Mouse (Mus musculus) midbrain, postnatal 0 days (tissue): Measurements from ENCODE around the gene Vmac. TPM values are rescaled to one million over a fixed set of nuclear protein-coding genes. Genes with fewer than 3 reads are reported as not detected.

Experiments
- ATAC-seq: fragments of 200-750 bp; cut with Nextera tagmentation; 2 replicates; pipeline ENCODE4 v1.8.0; 2017; ENCODE audit warnings: moderate number of reproducible peaks, mild to moderate bottlenecking, moderate TSS enrichment, moderate library complexity; ENCODE audit not compliant: low FRiP score
- DNase-seq: peaks from one replicate; pipeline ENCODE4 v3.0.0-alpha.2; 2015; ENCODE audit warnings: low spot score
- H3K27ac ChIP-seq: fragments of 300-500 bp; sonication (generic); 2 replicates; pipeline ENCODE4 v1.5.1; 2014; ENCODE audit warnings: low read depth, mild to moderate bottlenecking, low read length, mixed read lengths
- H3K27me3 ChIP-seq: fragments of 300-500 bp; sonication (generic); 2 replicates; pipeline ENCODE4 v1.6.1; 2014; ENCODE audit warnings: low read length, control low read depth, mixed read lengths; ENCODE audit not compliant: insufficient read depth
- H3K36me3 ChIP-seq: fragments of 300-500 bp; sonication (generic); 2 replicates; pipeline ENCODE4 v1.6.1; 2014; ENCODE audit warnings: low read length, control low read depth, mixed read lengths; ENCODE audit not compliant: insufficient read depth
- H3K4me1 ChIP-seq: fragments of 300-500 bp; sonication (generic); 2 replicates; pipeline ENCODE4 v1.6.1; 2014; ENCODE audit warnings: mild to moderate bottlenecking, control low read depth, antibody characterized with exemption, low read length, mixed read lengths; ENCODE audit not compliant: insufficient read depth
- H3K4me2 ChIP-seq: fragments of 300-500 bp; sonication (generic); 2 replicates; pipeline ENCODE4 v1.6.1; 2014; ENCODE audit warnings: low read depth, mild to moderate bottlenecking, low read length, mixed read lengths; ENCODE audit not compliant: poor library complexity, severe bottlenecking
- H3K4me3 ChIP-seq: fragments of 300-500 bp; sonication (generic); 2 replicates; pipeline ENCODE4 v1.5.1; 2014; ENCODE audit warnings: low read depth, mild to moderate bottlenecking, low read length, moderate library complexity
- H3K9ac ChIP-seq: fragments of 300-500 bp; sonication (generic); replicated peaks from 2 replicates; pipeline ENCODE4 v1.6.1; 2014; ENCODE audit warnings: mild to moderate bottlenecking, low read length, moderate library complexity, mixed read lengths; ENCODE audit not compliant: poor library complexity, severe bottlenecking
- H3K9me3 ChIP-seq: fragments of 300-500 bp; sonication (generic); 2 replicates; pipeline ENCODE4 v1.6.1; 2016; ENCODE audit warnings: low read length, control low read depth
- CTCF ChIP-seq: IDR thresholded peaks from 2 replicates; pipeline ENCODE4 v1.5.1; 2016; ENCODE audit warnings: antibody characterized with exemption, mild to moderate bottlenecking
- WGBS: fragments of 180-500 bp; shearing (Covaris S2); extraction: QIAGEN DNeasy Blood & Tissue Kit; methylation state at CpG from one replicate; pipeline ENCODE4 v1.1.7; 2014; 5-methylcytosine and 5-hydroxymethylcytosine counted together
- polyA plus RNA-seq: library from polyadenylated mRNA; unstranded; fragments of >200 nt; fragmentation: Nextera tagmentation; extraction: Ambion mirVana; gene quantifications from 2 replicates; pipeline ENCODE4 v1.2.1, GENCODE M21; 2015
- total RNA-seq: library from RNA; depleted of rRNA; stranded (reverse); fragments of >200 nt; gene quantifications from 2 replicates; pipeline ENCODE4 v1.2.3, GENCODE M21; 2014

Vmac gene
- total and polyA plus RNA-seq, 2 experiments from 2014 or later = 19.8 to 36.9 TPM

DNA sequence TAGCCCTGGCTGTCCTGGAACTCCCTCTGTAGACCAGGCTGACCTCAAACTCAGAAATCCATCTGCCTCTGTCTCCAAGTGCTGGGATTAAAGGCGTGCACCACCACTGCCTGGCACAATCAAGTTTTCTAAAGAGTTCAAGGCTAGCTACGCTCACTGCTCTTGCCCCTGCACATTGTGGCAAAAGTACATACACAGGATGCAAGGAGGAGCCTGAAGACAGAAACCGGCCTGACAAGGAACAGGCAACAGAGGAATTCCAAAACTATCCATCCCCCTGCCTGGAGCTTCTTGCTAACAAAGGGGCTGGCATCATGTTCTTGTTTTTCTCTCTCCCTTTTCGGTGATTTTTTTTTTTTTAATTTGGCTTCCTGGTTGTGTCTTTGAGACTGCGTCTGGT is 26.4 kb upstream of the Vmac start:
- WGBS = 65% methylated on average over 5 of the region's 5 CpGs
- DNase-seq (no peak), ATAC-seq (no peak)
- no peaks in the 10 kb centered on the region for H3K36me3 ChIP-seq
- no peak overlapping the region for H3K9ac ChIP-seq
- H3K4me3 ChIP-seq = no peak overlapping the region
- no peak overlapping the region for H3K27ac ChIP-seq
- H3K4me2 ChIP-seq = no peak overlapping the region
- H3K9me3 ChIP-seq = no peaks in the 10 kb centered on the region
- no peaks in the 10 kb centered on the region for H3K4me1 ChIP-seq
- no peaks in the 10 kb centered on the region for H3K27me3 ChIP-seq
- no peak for TF ChIP-seq CTCF

DNA sequence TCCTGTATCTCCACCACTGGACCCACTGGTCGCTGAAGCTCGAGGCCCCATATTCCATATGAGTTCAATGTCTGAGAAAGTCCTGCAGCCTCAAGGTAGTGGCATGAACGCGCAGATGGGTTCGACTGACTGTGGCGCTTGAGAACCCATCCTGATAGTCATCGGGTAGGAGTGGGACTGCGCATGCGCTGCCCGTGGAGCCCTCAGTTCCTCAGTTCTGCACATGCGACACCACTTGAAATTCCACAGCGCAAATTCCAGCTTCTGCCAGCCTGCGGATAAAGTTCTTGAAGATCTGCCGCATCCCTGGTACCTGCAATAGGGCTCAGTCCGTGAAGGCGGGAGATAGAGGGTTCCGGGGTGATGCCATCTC is 23.0 kb upstream of the Vmac start:
- Histone ChIP-seq H3K9me3 (no peaks in the 10 kb centered on the region), H3K4me1 (no peaks in the 10 kb centered on the region), H3K4me3 (no peak overlapping the region), H3K36me3 (no peaks in the 10 kb centered on the region), H3K27me3 (no peaks in the 10 kb centered on the region), H3K9ac (no peak overlapping the region), H3K27ac (no peak overlapping the region), H3K4me2 (no peak overlapping the region)
- ATAC-seq (no peak), DNase-seq (no peak)
- WGBS = 82% methylated on average over 17 of the region's 17 CpGs
- TF ChIP-seq CTCF = no peak

DNA sequence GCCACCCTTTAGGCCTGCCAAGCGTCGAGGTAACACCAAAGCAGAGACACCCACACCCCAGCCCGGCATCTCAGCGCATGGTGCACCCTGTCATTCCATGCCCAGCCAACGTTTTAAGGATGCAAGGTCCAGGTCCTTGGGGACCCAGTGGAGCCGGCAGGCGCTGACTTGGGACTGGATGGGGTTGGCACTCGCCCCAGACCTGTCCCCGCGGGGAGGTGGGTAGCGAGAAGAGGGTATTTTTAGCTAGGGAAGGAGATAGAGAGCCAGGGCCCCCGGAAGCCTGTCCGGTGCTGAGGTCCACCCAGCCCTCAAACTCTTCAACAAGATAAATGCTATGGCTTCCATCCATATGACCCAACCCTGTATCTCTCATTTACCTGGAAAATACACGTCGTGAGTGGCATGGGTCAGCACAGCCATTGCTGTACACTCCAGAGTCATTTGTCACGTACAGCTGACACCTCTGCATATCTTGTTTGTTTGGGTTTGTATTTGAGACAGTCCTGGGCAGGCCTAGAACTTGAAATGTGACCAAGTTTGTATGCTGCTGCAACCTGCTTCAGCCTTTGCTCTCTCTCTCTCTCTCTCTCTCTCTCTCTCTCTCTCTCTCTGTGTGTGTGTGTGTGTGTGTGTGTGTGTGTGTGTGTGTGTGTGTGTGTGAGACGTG is 22.4 kb upstream of the Vmac start:
- no peak for ATAC-seq
- Histone ChIP-seq H3K36me3 (no peaks in the 10 kb centered on the region), H3K27ac (no peak overlapping the region), H3K9ac (no peak overlapping the region), H3K27me3 (no peaks in the 10 kb centered on the region), H3K9me3 (no peaks in the 10 kb centered on the region), H3K4me2 (no peak overlapping the region), H3K4me3 (no peak overlapping the region), H3K4me1 (no peaks in the 10 kb centered on the region)
- no peak for TF ChIP-seq CTCF
- 83% methylated on average over 17 of the region's 17 CpGs for WGBS
- no peak for DNase-seq

DNA sequence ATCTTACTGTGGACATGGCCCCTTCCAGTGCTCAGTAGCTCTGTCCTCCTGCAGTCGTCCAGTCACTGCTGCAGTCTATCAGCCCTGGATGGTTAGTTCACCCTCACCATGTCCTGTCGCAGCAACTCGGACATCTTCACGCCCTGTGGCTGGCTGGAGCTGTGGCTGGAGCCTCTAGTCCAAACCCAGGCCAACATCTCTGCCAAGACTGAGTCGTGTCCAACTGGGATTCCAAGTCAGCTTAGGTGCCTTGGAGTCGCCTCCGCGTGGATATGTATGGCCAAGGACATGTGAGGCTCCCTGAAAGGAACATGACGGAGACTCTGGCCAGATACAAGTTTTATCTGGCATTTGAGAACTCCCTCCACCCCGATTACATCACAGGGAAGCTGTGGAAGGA is 20.4 kb upstream of the Vmac start:
- no peak for DNase-seq
- 79% methylated on average over 10 of the region's 10 CpGs for WGBS
- TF ChIP-seq CTCF = no peak

DNA sequence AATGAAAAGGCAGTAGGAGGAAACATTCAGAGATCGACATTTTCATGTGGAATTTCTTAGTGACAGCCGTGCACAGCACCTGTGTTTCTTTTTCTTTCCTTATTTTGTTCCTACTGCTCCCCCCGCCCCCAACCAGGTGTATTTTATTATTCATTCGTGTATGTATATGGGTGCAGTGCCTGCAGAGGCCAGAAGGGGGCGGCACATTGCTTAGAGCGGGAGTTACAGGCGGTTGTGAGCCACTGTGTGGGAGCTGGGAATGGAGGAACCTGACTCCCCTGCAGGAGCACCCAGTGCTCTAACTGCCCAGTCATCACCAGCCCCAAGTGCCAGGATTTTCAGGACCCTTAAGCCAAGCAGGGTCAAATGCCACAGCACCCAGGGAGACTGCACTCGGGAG is 18.7 kb upstream of the Vmac start:
- no peak overlapping the region for H3K27ac ChIP-seq
- H3K4me1 ChIP-seq = no peaks in the 10 kb centered on the region
- H3K9ac ChIP-seq = no peak overlapping the region
- no peaks in the 10 kb centered on the region for H3K27me3 ChIP-seq
- peak; percentile 36 for TF ChIP-seq CTCF
- no peak overlapping the region for H3K4me3 ChIP-seq
- DNase-seq (no peak), ATAC-seq (no peak)
- H3K36me3 ChIP-seq = no peaks in the 10 kb centered on the region
- no peak overlapping the region for H3K4me2 ChIP-seq
- no peaks in the 10 kb centered on the region for H3K9me3 ChIP-seq
- 49% methylated on average over 8 of the region's 8 CpGs for WGBS

More for the DNA sequence above, 20.4 kb upstream of the Vmac start:
- no peaks in the 10 kb centered on the region for H3K4me1 ChIP-seq
- H3K4me3 ChIP-seq = no peak overlapping the region
- H3K4me2 ChIP-seq = no peak overlapping the region
- no peaks in the 10 kb centered on the region for H3K9me3 ChIP-seq
- no peak overlapping the region for H3K9ac ChIP-seq
- no peaks in the 10 kb centered on the region for H3K27me3 ChIP-seq
- H3K36me3 ChIP-seq = no peaks in the 10 kb centered on the region
- ATAC-seq = no peak
- H3K27ac ChIP-seq = no peak overlapping the region

DNA sequence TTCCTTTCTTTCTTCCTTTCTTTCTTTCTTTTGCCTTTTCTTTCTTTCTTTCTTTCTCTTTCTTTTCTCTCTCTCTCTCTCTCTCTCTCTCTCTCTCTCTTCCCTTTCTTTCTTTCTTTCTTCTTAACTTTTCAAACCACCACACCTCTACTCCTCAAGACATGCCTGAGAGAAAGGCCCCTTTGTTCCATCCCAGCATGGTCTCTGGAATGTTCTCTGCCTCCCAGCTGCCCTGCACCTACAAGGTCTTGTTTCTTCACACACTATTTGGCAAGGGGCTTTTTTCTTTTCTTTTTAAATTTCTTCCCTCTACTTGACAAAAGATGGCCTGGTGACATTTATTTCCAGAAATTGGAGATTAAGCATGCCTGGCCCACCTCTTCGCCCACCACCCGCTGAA is 11.8 kb upstream of the Vmac start:
- Histone ChIP-seq H3K4me1 (no peaks in the 10 kb centered on the region), H3K27ac (no peak overlapping the region), H3K4me3 (no peak overlapping the region), H3K9ac (no peak overlapping the region), H3K4me2 (no peak overlapping the region), H3K36me3 (no peaks in the 10 kb centered on the region), H3K9me3 (no peaks in the 10 kb centered on the region), H3K27me3 (no peaks in the 10 kb centered on the region)
- ATAC-seq (no peak), DNase-seq (no peak)
- TF ChIP-seq CTCF = no peak
- WGBS = 42% methylated on average over 2 of the region's 2 CpGs
